Mouse (Mus musculus): Measurements from ENCODE around the gene Itih4.

Itih4 gene

DNA sequence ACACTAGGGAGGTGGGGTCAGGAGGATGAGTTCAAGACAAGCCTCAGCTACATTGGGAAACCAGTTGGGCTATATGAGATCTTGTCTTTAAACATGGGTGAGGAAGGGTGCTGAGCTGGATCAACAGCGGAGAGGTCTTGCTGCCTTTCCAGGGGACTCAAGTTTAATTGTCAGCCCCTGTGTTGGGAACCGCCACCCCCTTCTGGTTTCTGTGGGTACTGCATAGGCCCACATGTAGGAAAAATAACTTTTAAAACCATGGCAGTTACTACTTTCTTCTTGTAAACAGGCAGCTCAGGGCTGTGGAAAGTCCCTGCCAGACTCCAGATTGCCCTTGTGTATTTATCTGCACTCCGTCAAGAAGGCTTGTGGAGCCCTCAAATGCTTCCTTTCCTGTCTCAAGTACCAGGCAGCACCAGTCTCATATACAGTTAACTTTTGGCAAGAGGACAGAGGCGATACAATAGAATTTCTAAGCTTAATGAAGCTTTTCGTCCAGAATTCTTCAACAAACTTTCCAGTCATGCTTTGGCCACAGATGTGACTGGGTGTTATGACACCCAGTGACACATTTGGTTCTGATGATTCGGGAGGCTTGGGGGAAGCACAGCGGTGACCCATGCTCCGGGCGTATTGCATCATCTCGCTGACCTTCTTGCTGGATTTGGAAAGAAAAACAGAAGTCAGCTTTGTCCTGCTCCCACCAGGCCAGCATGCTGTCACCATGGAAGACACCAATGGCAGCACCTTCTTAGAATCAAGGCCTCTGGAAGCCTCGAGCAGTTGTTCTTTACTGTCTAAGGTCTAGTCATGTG is 57.8 kb downstream of the Itih4 start:
- peak; percentile 35 to 51 for DNase-seq

DNA sequence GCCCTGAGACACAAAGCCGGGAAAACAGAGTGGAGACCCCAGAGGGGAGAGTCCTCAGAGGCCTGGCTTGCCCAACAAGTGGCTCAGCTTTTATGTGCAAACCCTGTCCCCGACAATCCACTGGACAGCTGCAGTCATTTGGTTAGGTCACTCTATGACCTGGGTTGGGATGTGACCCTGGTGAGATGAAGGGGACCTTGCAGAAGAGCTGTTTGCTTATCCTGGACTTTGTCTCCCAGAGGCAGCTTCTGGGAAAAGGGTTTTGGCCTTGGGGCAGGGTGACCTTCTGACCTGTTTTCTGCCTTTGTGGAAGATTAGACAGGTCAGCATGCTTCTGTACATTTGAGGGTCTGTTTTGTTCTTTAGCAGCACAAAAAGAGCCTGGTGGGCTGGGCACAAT is 58.5 kb downstream of the Itih4 start:
- no peak for DNase-seq

DNA sequence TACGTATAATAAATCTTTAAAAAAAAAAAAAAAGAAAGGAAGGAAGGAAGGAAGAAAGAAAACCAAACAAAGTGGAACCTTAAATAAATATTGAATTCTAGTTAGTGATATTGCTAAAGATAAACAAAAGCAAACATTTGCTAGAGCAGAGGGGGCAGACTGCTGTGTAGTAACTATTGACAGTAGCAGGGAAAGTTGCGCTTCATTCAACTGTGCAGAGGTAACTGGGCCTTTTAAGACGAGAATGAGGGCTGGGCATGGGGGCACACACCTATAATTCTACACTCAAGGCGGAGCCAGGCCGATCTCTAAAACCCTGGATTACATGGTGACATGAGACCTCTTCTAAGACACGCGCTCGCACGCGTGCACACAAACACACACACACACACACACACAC is 63.7 kb downstream of the Itih4 start:
- no peak for DNase-seq

DNA sequence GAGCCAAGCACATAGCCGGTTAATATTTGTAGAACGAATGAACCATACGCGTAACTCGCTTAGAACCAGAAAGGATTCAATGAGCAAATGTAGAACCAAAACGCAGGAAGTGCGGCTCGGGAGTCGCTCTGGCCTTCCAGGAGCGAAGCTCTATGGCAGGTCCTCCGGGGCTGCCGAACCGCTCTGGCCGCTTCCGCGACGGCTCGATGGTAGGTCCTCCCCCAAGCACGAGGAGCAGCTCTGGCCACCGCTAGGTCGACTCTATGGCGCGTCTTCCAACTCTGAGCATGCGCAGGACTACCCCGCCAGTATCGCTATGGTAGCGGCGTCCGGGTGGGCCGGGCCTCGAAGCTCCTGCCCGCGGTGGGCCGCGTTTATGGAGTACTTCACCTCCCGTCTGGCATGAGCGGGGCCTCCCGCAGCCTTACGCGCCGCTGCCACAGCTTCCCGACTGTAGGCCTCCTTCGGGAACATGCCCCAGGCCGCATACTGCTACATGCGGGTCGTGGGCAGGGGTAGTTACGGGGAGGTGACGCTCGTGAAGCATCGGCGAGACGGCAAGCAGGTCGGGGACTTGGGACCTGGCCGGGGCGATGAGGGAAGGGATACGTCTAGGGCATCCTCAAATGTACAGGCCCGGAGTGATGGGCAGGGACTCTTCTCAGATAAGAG is 65.0 kb downstream of the Itih4 start, which contains the start of gene Nek4:
Nek4 (plus strand) TSS at position 224 of the 672 bp plus-strand sequence.
- DNase-seq = peak; percentile 95 to 97

All from thymus, postnatal 36 days (tissue).